9 mouse cellular contexts compared by ENCODE assay signal in genomic region chr5:30391473-30391872, GRCm38 (mm10).
DNase-seq lines count a peak whose midpoint lies in the region; ATAC-seq and TF ChIP-seq lines count a peak whose summit lies in the region.
"Had no signal": no experiment of that assay in that cellular context is flagged by ENCODE, and none has a peak within 500 bp of the region (broad histone marks: within the 10 kb centered on the region; RNA-seq: fewer than 3 reads in every experiment).

No protein-coding gene starts in this region.

- no peaks in the 10 kb centered on the region for H3K9me3 ChIP-seq in embryonic facial prominence, embryonic 10.5 days

- H3K27me3 ChIP-seq in embryonic facial prominence, embryonic 10.5 days (replicated peaks; ENCODE audit: low read depth, poor library complexity, severe bottlenecking), result no peaks in the 10 kb centered on the region; the same call in 1 of the 2 replicates
- H3K27me3 ChIP-seq in small intestine, adult 2 months (ENCODE audit: control insufficient read depth, insufficient read depth, low read length), result no peaks in the 10 kb centered on the region

- H3K27ac ChIP-seq in embryonic facial prominence, embryonic 10.5 days (replicated peaks), result no peak overlapping the region
- H3K27ac ChIP-seq in small intestine, adult 2 months (ENCODE audit: insufficient read depth, low read depth, low read length), result no peak overlapping the region
- H3K27ac ChIP-seq: macrophage had no signal

- H3K4me1 ChIP-seq in embryonic facial prominence, embryonic 10.5 days, result no peaks in the 10 kb centered on the region
- H3K4me1 ChIP-seq in small intestine, adult 2 months (ENCODE audit: control insufficient read depth, insufficient read depth, insufficient read length, low read length), result no peaks in the 10 kb centered on the region

- no peaks in the 10 kb centered on the region for H3K36me3 ChIP-seq in embryonic facial prominence, embryonic 10.5 days (replicated peaks)
- H3K36me3 ChIP-seq in small intestine, adult 2 months (ENCODE audit: control insufficient read depth, insufficient read depth, low read length), result no peaks in the 10 kb centered on the region

- peak; percentile 83; the same call in 1 of the 2 replicates for TF ChIP-seq CTCF in small intestine, adult 2 months (IDR thresholded peaks at IDR 0.05; ENCODE audit: extremely low read depth, insufficient read length, insufficient replicate concordance, low read depth, low read length)

- peak; percentile 70 for DNase-seq in CD4-positive, CD25-positive, alpha-beta regulatory T cell, adult 2 months (ENCODE audit: low read depth, low spot score)
- peak; percentile 53 to 60 for DNase-seq in adrenal gland, postnatal 4 days (ENCODE audit: low spot score in 2 of 2)
- DNase-seq in embryonic facial prominence, embryonic 10.5 days (ENCODE audit: low spot score), result peak; percentile 80
- DNase-seq in heart, postnatal 4 days, result peak; percentile 85
- DNase-seq in left cerebral cortex, adult 11 months (ENCODE audit: low spot score), result peak; percentile 17
- DNase-seq in mesoderm, embryonic 11.5 days (ENCODE audit: low read depth, low spot score), result peak; percentile 79

- no peak for ATAC-seq in CD4-positive, CD25-positive, alpha-beta regulatory T cell, adult 4 months

- whole genome bisulfite sequencing in embryonic facial prominence, embryonic 10.5 days, result 28% methylated on average over 7 of the region's 7 CpGs
- WGBS in small intestine, adult 2 months, result 19% methylated on average over 7 of the region's 7 CpGs

- TF ChIP-seq POLR2A in small intestine, adult 2 months (IDR thresholded peaks at IDR 0.05; ENCODE audit: low read depth, low read length), result no peak

- H3K4me3 ChIP-seq in embryonic facial prominence, embryonic 10.5 days, result no peak overlapping the region
- H3K4me3 ChIP-seq in small intestine, adult 2 months (ENCODE audit: low read depth, low read length), result no peak overlapping the region

Comparison
In these comparisons a context has a peak if more than half of its experiments do, and no peak if none do; other contexts are left out.
1. DNase-seq: peak in every context shown above with its lines; median percentile 85 in heart, postnatal 4 days; 80 in embryonic facial prominence, embryonic 10.5 days; 79 in mesoderm, embryonic 11.5 days; 70 in CD4-positive, CD25-positive, alpha-beta regulatory T cell, adult 2 months; 56 in adrenal gland, postnatal 4 days; 17 in left cerebral cortex, adult 11 months.